Mouse (Mus musculus): ENCODE results near the gene Rab30. TPM values are rescaled to one million over a fixed set of nuclear protein-coding genes. Genes with fewer than 3 reads are reported as not detected.

Gene Rab30
- polyA plus RNA-seq, 1 experiment, result 23.0 TPM

DNA sequence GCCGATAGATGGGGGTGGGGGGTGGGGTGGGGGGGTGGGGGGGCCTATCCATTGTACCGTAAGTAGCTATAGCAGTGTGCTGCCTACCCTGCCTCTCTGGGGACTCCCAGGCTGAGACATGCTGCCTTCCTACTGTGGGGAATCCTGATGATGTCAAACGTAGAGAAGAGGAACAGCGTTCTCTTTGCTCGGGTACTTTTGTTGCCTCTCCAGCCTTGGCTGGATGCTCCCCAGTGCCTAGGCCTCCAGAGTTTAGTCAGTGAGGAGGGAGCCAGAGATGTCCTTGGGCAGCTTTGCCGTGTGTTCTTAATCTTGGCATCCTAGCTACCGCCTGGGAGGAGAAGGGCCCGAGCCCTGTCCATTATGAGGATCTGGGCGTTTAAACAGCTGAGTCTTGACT, 41.1 kb downstream of the Rab30 start:
- no peaks in the 10 kb centered on the region for H3K27me3 ChIP-seq (ENCODE audit: control insufficient read depth, insufficient read depth, low read length)
- 34% methylated on average over 9 of the region's 9 CpGs for WGBS
- H3K4me1 ChIP-seq (ENCODE audit: control insufficient read depth, insufficient read depth, low read length), result peaks cover 11% of the 10 kb centered on the region
- H3K4me3 ChIP-seq (replicated peaks; ENCODE audit: insufficient read depth, low read depth, low read length), result no peak overlapping the region
- peak overlapping the region; percentile 61 for H3K27ac ChIP-seq (ENCODE audit: insufficient read depth, low read length)
- peak; percentile 41 to 50 for DNase-seq
- no peak for TF ChIP-seq CTCF (IDR thresholded peaks at IDR 0.05; ENCODE audit: borderline replicate concordance, insufficient read depth, low read depth, low read length)
- TF ChIP-seq POLR2A (IDR thresholded peaks at IDR 0.05; ENCODE audit: borderline replicate concordance, insufficient read depth, low read length), result no peak

GRCm38 (mm10) chr7:92783166-92783806, 41.9 kb downstream of the Rab30 start:
- WGBS, result 53% methylated on average over 12 of the region's 12 CpGs
- Histone ChIP-seq H3K27ac (ENCODE audit: insufficient read depth, low read length) (peak overlapping the region; percentile 61), H3K27me3 (ENCODE audit: control insufficient read depth, insufficient read depth, low read length) (no peaks in the 10 kb centered on the region), H3K4me3 (replicated peaks; ENCODE audit: insufficient read depth, low read depth, low read length) (no peak overlapping the region), H3K4me1 (ENCODE audit: control insufficient read depth, insufficient read depth, low read length) (peaks cover 11% of the 10 kb centered on the region)
- DNase-seq, result peak; percentile 77 to 82
- no peak for TF ChIP-seq CTCF (IDR thresholded peaks at IDR 0.05; ENCODE audit: borderline replicate concordance, insufficient read depth, low read depth, low read length)
- TF ChIP-seq POLR2A (IDR thresholded peaks at IDR 0.05; ENCODE audit: borderline replicate concordance, insufficient read depth, low read length), result no peak

DNA sequence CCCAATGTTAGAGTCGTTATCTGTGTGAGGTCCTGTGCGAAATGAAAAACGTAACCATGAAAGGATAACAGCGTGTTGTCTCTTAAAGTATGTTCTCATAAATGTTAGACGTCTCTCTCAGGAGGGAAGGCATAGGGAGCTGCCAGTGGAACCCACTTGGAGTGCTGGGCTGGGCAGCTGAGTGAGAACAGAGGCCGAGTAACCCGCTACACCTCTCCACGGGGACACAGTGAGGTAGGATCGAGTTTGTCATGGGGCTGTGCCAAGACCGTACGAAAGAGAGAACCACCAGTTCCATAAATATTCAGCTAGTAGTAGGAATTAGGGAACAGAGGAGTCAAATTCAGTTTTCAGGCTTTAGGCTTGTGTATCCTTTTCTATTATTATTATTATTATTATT, 42.5 kb downstream of the Rab30 start:
- Histone ChIP-seq H3K27ac (ENCODE audit: insufficient read depth, low read length) (no peak overlapping the region), H3K27me3 (ENCODE audit: control insufficient read depth, insufficient read depth, low read length) (no peaks in the 10 kb centered on the region), H3K4me1 (ENCODE audit: control insufficient read depth, insufficient read depth, low read length) (peaks cover 11% of the 10 kb centered on the region), H3K4me3 (replicated peaks; ENCODE audit: insufficient read depth, low read depth, low read length) (no peak overlapping the region)
- 49% methylated on average over 11 of the region's 11 CpGs for WGBS
- TF ChIP-seq POLR2A (IDR thresholded peaks at IDR 0.05; ENCODE audit: borderline replicate concordance, insufficient read depth, low read length), result no peak
- no peak for TF ChIP-seq CTCF (IDR thresholded peaks at IDR 0.05; ENCODE audit: borderline replicate concordance, insufficient read depth, low read depth, low read length)
- DNase-seq, result peak in 1 of 2 experiments; percentile 38

- H3K27ac ChIP-seq (ENCODE audit: insufficient read depth, low read length), result no peak overlapping the region
- H3K4me1 ChIP-seq (ENCODE audit: control insufficient read depth, insufficient read depth, low read length), result peaks cover 18% of the 10 kb centered on the region
- H3K4me3 ChIP-seq (replicated peaks; ENCODE audit: insufficient read depth, low read depth, low read length), result no peak overlapping the region
- 13% methylated on average over 5 of the region's 5 CpGs for WGBS
- peak; percentile 82 to 87 for DNase-seq
- TF ChIP-seq CTCF (IDR thresholded peaks at IDR 0.05; ENCODE audit: borderline replicate concordance, insufficient read depth, low read depth, low read length), result no peak
- no peak for TF ChIP-seq POLR2A (IDR thresholded peaks at IDR 0.05; ENCODE audit: borderline replicate concordance, insufficient read depth, low read length)
- no peaks in the 10 kb centered on the region for H3K27me3 ChIP-seq (ENCODE audit: control insufficient read depth, insufficient read depth, low read length)
These were observed 54.3 kb downstream of the Rab30 start for GRCm38 (mm10) chr7:92795749-92796148.

DNA sequence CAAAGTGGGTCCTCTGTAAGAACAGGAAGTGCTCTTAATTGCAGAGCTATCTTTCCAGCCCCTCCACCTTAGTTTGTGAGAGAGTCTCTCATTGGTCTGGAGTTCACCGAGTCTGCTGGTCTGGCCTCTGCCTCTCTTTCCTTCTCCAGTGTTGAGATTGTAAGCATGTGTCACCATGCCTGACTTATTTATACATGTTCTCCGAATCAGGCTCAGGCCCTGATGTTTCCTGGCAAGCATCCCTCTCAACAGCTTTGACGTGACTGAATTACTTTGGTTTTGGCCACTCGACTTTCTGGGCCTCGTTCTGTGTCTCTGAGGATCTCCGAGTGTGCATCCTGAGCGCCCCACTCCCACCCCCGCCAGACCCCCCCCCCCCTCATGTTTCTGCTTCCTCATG, 55.4 kb downstream of the Rab30 start:
- H3K27me3 ChIP-seq (ENCODE audit: control insufficient read depth, insufficient read depth, low read length), result no peaks in the 10 kb centered on the region
- WGBS, result 43% methylated on average over 8 of the region's 8 CpGs
- H3K27ac ChIP-seq (ENCODE audit: insufficient read depth, low read length), result no peak overlapping the region
- H3K4me3 ChIP-seq (replicated peaks; ENCODE audit: insufficient read depth, low read depth, low read length), result no peak overlapping the region
- TF ChIP-seq POLR2A (IDR thresholded peaks at IDR 0.05; ENCODE audit: borderline replicate concordance, insufficient read depth, low read length), result no peak
- TF ChIP-seq CTCF (IDR thresholded peaks at IDR 0.05; ENCODE audit: borderline replicate concordance, insufficient read depth, low read depth, low read length), result no peak
- peak in 1 of 2 experiments; percentile 46 for DNase-seq
- peaks cover 18% of the 10 kb centered on the region for H3K4me1 ChIP-seq (ENCODE audit: control insufficient read depth, insufficient read depth, low read length)

DNA sequence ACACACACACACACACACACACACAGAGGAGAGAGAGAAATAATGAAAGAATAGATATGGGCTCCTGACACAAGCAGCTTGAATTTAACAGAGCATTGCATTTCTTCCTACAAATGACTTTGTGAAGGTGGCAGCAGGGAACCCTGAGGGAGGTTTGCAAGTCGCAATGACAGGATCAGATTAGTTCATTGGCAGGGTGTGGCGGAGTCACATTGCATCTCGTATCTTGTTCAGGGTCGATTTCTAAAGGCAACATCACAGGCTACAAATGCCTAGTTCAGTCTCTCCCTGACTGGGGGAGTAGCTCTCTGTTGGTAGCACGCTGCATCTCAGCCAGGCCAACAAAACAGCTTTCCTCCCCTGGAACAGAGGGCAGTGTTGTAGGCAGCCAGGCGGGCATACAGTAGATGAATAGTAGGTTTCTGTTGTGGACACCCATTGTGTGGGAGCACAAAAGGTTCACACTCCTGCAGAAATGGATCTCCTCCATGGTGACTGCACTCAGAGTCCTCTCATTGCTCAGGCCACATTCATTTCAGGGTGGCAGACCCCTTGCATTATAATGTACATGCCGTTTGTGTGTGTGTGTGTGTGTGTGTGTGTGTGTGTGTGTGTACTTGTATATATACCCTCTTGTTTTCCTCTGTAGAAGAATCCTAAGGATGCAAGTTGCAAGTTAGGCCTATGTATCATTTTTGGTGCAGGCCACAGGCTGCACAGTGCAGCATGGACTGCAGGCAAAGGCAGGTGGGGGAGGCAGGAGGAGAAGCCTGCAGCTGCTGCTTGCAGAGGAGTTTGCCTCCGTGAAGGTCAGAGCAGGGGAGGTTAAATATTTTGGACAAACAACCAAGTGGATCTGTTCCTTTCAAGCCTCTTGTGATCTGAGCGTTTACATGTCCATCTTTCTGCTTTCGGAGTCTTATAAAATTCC, 58.5 kb downstream of the Rab30 start:
- Histone ChIP-seq H3K27ac (ENCODE audit: insufficient read depth, low read length) (peak overlapping the region; percentile 45; the same call in 1 of the 2 replicates), H3K27me3 (ENCODE audit: control insufficient read depth, insufficient read depth, low read length) (no peaks in the 10 kb centered on the region), H3K4me3 (replicated peaks; ENCODE audit: insufficient read depth, low read depth, low read length) (no peak overlapping the region), H3K4me1 (ENCODE audit: control insufficient read depth, insufficient read depth, low read length) (peaks cover 23% of the 10 kb centered on the region)
- no peak for TF ChIP-seq POLR2A (IDR thresholded peaks at IDR 0.05; ENCODE audit: borderline replicate concordance, insufficient read depth, low read length)
- no peak for TF ChIP-seq CTCF (IDR thresholded peaks at IDR 0.05; ENCODE audit: borderline replicate concordance, insufficient read depth, low read depth, low read length)
- WGBS, result 42% methylated on average over 10 of the region's 10 CpGs
- DNase-seq, result peak; percentile 49 to 50

DNA sequence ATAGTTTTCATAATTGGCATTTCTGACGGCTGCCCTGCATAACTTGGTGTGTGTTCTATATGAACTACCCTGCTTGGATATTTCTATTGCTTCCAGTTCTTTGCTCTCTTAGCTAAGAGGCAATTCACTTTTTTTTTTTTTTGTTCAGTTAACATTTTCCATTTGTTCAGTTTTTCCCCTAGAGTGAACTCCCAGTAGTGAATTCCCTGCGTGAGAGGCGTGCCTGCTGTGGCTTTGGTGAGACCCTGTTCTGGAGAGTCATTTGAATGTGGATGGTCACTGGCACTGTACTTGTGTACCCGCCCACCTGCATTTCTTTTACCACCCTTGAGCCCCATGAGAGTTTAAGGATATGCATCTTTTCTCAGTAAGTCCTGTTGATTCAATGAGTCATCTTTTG, 60.8 kb downstream of the Rab30 start:
- TF ChIP-seq POLR2A (IDR thresholded peaks at IDR 0.05; ENCODE audit: borderline replicate concordance, insufficient read depth, low read length), result no peak
- TF ChIP-seq CTCF (IDR thresholded peaks at IDR 0.05; ENCODE audit: borderline replicate concordance, insufficient read depth, low read depth, low read length), result no peak
- Histone ChIP-seq H3K27ac (ENCODE audit: insufficient read depth, low read length) (no peak overlapping the region), H3K4me3 (replicated peaks; ENCODE audit: insufficient read depth, low read depth, low read length) (no peak overlapping the region), H3K4me1 (ENCODE audit: control insufficient read depth, insufficient read depth, low read length) (peaks cover 33% of the 10 kb centered on the region), H3K27me3 (ENCODE audit: control insufficient read depth, insufficient read depth, low read length) (no peaks in the 10 kb centered on the region)
- no peak for DNase-seq
- WGBS, result 85% methylated on average over 4 of the region's 4 CpGs

Data from cerebellum, adult 2 months (tissue).